Mouse (Mus musculus): ENCODE results near the gene Prdm8. TPM values are rescaled to one million over a fixed set of nuclear protein-coding genes. Genes with fewer than 3 reads are reported as not detected.

The Prdm8 gene
- polyA plus RNA-seq, 1 experiment from 2014 or later = 0.06 TPM

DNA sequence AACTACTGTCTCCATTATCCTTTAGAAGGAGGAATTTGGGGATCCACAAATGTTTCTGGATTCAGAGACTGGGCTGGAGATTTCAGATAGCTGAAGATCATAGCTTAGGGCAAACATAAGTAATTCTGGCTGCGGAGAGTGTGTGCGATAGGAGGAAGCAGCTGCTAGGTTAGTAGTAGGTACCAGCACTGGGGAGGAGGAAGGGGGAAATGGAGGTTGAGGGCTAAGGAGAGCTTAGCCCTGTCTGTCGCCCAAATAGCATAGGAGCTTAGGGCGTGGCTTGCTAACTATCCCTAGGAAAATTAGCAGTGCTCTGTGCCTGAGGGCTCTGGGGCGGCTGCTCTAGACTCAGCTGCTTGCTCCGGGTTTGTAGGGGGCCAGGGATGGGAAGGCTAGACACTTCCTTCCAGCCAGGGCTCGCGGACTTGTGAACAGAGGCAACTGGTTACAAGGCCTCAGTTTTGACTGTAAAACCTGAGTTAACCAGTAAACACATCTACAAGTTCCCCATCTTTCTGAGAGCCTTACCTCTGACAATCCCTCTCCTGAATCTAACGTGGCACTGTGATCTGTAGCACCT is 4.7 kb downstream of the Prdm8 start:
- Histone ChIP-seq H3K27me3 (ENCODE audit: control insufficient read depth, insufficient read depth, low read length) (peaks cover 60% of the 10 kb centered on the region), H3K36me3 (ENCODE audit: control insufficient read depth, insufficient read depth, low read length) (no peaks in the 10 kb centered on the region), H3K4me1 (ENCODE audit: control insufficient read depth, insufficient read depth, low read length) (peaks cover 14% of the 10 kb centered on the region), H3K9me3 (replicated peaks; ENCODE audit: control insufficient read depth, low read length) (no peaks in the 10 kb centered on the region), H3K27ac (ENCODE audit: low read length) (no peak overlapping the region), H3K9ac (ENCODE audit: low read length) (no peak overlapping the region), H3K4me2 (ENCODE audit: low read depth, low read length) (no peak overlapping the region), H3K4me3 (replicated peaks; ENCODE audit: low read length) (no peak overlapping the region)
- 19% methylated on average over 9 of the region's 9 CpGs for WGBS
- no peak for ATAC-seq (ENCODE audit: insufficient read depth, low FRiP score)

DNA sequence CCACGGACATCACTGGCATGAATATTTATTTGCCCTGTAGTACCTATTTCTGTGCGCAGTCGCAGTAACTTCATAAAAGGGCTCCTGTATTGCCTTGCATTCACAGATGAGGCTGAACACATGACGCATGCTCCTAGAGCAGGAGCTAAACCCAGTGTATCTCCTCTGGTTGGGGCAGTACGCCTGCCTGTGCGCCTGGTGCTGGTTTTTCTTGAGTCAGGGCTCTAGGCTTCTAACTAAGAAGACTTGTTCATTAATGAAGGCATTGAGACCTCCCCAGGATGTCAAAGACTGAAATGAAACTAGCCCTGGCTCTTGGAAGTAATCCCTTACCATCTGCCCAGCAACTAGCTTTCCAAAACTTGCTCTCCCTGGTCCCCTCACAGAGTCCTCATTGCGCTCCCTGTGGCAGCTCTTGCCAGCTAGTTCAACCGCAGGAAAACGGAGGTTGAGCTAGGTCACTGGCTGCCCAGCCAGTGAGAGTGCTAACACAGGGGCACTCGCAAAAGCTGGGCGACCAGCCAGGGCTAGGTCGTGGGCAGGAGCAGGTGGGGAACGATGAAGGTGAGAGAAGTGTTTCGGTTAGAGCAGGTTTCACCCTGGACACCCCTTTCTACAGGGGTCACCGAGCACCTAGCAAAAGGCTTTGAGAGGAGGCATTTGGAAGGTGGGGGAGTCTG is 5.6 kb downstream of the Prdm8 start:
- Histone ChIP-seq H3K4me1 (ENCODE audit: control insufficient read depth, insufficient read depth, low read length) (peaks cover 14% of the 10 kb centered on the region), H3K4me2 (ENCODE audit: low read depth, low read length) (no peak overlapping the region), H3K36me3 (ENCODE audit: control insufficient read depth, insufficient read depth, low read length) (no peaks in the 10 kb centered on the region), H3K4me3 (replicated peaks; ENCODE audit: low read length) (no peak overlapping the region), H3K27me3 (ENCODE audit: control insufficient read depth, insufficient read depth, low read length) (peaks cover 57% of the 10 kb centered on the region), H3K9me3 (replicated peaks; ENCODE audit: control insufficient read depth, low read length) (no peaks in the 10 kb centered on the region), H3K9ac (ENCODE audit: low read length) (no peak overlapping the region), H3K27ac (ENCODE audit: low read length) (no peak overlapping the region)
- ATAC-seq (ENCODE audit: insufficient read depth, low FRiP score) = no peak
- WGBS = 6% methylated on average over 15 of the region's 15 CpGs

DNA sequence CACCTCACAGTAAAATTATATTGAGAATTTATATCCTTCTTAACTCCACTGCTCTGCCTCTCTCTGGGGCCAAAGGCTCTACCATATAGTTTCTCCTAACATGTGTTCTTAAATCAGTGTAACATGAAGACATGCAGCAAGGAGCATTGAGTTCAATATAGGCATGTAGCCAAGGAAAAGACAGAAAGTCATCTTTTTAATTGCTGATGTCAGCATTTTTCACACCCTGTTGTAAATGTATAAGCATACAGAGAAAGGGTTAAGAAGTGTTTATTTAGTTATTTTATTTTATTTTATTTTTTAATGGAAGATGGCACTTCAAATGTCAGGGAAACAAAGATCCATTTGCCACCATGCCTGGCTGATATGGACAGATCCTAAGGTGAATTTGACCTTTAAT is 6.7 kb downstream of the Prdm8 start:
- Histone ChIP-seq H3K9ac (ENCODE audit: low read length) (no peak overlapping the region), H3K4me3 (replicated peaks; ENCODE audit: low read length) (no peak overlapping the region), H3K27ac (ENCODE audit: low read length) (no peak overlapping the region), H3K27me3 (ENCODE audit: control insufficient read depth, insufficient read depth, low read length) (peaks cover 57% of the 10 kb centered on the region), H3K36me3 (ENCODE audit: control insufficient read depth, insufficient read depth, low read length) (no peaks in the 10 kb centered on the region), H3K4me1 (ENCODE audit: control insufficient read depth, insufficient read depth, low read length) (peaks cover 4% of the 10 kb centered on the region; the same call in 1 of the 2 replicates), H3K9me3 (replicated peaks; ENCODE audit: control insufficient read depth, low read length) (no peaks in the 10 kb centered on the region), H3K4me2 (ENCODE audit: low read depth, low read length) (no peak overlapping the region)
- ATAC-seq (ENCODE audit: insufficient read depth, low FRiP score) = no peak

DNA sequence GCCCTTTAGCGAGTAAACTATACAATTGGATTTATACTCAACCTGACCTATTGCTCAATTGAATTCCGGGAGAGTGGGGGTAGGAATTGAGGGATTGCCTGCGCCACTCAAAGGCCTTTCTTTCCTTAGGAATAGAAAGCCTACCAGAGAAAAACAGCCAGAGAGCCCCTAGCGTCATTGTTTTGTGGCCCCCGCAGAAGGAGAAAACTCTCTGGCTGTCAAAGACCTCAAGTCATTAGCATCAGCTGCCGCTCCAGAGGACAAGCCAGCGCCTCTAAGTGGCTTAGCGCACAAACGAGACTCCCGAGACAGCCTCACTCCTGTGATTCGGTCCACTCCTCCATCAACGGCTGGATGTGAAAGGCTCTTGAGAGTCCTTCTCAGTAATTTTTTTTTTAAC is 12.6 kb downstream of the Prdm8 start:
- no peak overlapping the region for H3K9ac ChIP-seq (ENCODE audit: low read length)
- H3K27ac ChIP-seq (ENCODE audit: low read length) = no peak overlapping the region
- ATAC-seq (ENCODE audit: insufficient read depth, low FRiP score) = no peak
- H3K9me3 ChIP-seq (replicated peaks; ENCODE audit: control insufficient read depth, low read length) = no peaks in the 10 kb centered on the region
- peaks cover 63% of the 10 kb centered on the region for H3K27me3 ChIP-seq (ENCODE audit: control insufficient read depth, insufficient read depth, low read length)
- peaks cover 4% of the 10 kb centered on the region; the same call in 1 of the 2 replicates for H3K4me1 ChIP-seq (ENCODE audit: control insufficient read depth, insufficient read depth, low read length)
- H3K36me3 ChIP-seq (ENCODE audit: control insufficient read depth, insufficient read depth, low read length) = no peaks in the 10 kb centered on the region
- no peak overlapping the region for H3K4me2 ChIP-seq (ENCODE audit: low read depth, low read length)
- WGBS = 3% methylated on average over 12 of the region's 12 CpGs
- H3K4me3 ChIP-seq (replicated peaks; ENCODE audit: low read length) = no peak overlapping the region

DNA sequence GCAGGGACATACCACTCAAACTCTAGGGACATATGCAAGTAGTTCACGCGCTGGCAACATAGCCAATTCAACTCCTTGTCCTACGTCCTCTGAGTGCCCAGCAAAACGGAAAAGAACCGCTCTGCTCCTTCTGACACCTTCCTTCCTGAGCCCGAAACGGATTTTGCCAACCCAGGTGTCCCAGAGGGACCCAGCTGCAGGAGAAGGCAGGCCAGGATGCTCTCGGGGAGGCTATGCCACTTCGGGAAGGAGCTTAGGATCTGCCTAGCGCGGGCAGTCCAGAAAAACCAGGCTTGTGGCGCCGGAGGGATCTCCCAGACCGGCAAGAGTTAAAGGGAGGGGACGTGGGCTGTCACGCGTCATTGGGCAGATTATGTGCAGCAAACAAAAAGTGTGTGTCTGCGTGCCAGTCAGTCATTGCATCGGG is 13.5 kb downstream of the Prdm8 start:
- H3K27ac ChIP-seq (ENCODE audit: low read length) = no peak overlapping the region
- H3K36me3 ChIP-seq (ENCODE audit: control insufficient read depth, insufficient read depth, low read length) = no peaks in the 10 kb centered on the region
- no peak overlapping the region for H3K4me3 ChIP-seq (replicated peaks; ENCODE audit: low read length)
- H3K9ac ChIP-seq (ENCODE audit: low read length) = no peak overlapping the region
- H3K9me3 ChIP-seq (replicated peaks; ENCODE audit: control insufficient read depth, low read length) = no peaks in the 10 kb centered on the region
- peaks cover 68% of the 10 kb centered on the region for H3K27me3 ChIP-seq (ENCODE audit: control insufficient read depth, insufficient read depth, low read length)
- no peak overlapping the region for H3K4me2 ChIP-seq (ENCODE audit: low read depth, low read length)
- ATAC-seq (ENCODE audit: insufficient read depth, low FRiP score) = no peak
- H3K4me1 ChIP-seq (ENCODE audit: control insufficient read depth, insufficient read depth, low read length) = peaks cover 6% of the 10 kb centered on the region; the same call in 1 of the 2 replicates
- WGBS = 1% methylated on average over 19 of the region's 19 CpGs

DNA sequence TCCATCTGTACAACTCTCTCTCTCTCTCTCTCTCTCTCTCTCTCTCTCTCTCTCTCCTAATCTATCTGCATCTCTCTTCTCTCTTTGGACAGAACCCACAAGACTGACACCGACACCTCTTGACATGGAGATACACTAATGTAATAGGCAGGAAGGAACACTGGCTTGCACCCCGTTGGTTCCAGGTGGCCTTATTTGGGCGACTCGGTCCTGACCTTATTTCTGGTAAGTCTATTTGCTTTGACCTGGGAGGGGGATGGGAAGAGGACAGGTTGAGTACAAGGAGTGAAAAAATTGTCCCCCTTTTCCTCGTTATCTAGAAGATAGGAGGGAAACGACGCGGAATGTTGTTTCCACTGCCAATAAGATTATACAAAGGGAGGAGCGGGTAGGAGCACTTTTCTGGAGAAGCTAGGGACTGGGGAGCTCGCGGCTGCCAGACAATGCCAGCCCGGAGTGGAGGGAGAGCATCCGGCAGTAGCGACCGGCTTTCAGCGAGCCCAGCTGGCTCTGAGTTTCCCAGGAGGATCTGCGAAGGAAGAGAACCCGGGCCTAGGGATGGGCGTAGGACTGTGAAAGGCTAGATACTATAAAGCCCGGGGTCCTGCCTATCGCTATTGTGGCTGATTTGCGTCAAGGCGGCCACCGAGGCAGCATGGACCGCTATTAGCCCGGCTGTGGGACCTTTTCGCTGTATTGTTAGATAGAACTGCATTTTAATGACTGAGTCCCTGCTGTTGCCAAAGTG is 14.1 kb downstream of the Prdm8 start:
- Histone ChIP-seq H3K9me3 (replicated peaks; ENCODE audit: control insufficient read depth, low read length) (no peaks in the 10 kb centered on the region), H3K27ac (ENCODE audit: low read length) (no peak overlapping the region), H3K9ac (ENCODE audit: low read length) (no peak overlapping the region), H3K4me1 (ENCODE audit: control insufficient read depth, insufficient read depth, low read length) (peaks cover 11% of the 10 kb centered on the region), H3K4me3 (replicated peaks; ENCODE audit: low read length) (no peak overlapping the region), H3K36me3 (ENCODE audit: control insufficient read depth, insufficient read depth, low read length) (no peaks in the 10 kb centered on the region), H3K27me3 (ENCODE audit: control insufficient read depth, insufficient read depth, low read length) (peaks cover 70% of the 10 kb centered on the region), H3K4me2 (ENCODE audit: low read depth, low read length) (no peak overlapping the region)
- ATAC-seq (ENCODE audit: insufficient read depth, low FRiP score) = no peak
- under 1% methylated on average over 27 of the region's 27 CpGs for WGBS

DNA sequence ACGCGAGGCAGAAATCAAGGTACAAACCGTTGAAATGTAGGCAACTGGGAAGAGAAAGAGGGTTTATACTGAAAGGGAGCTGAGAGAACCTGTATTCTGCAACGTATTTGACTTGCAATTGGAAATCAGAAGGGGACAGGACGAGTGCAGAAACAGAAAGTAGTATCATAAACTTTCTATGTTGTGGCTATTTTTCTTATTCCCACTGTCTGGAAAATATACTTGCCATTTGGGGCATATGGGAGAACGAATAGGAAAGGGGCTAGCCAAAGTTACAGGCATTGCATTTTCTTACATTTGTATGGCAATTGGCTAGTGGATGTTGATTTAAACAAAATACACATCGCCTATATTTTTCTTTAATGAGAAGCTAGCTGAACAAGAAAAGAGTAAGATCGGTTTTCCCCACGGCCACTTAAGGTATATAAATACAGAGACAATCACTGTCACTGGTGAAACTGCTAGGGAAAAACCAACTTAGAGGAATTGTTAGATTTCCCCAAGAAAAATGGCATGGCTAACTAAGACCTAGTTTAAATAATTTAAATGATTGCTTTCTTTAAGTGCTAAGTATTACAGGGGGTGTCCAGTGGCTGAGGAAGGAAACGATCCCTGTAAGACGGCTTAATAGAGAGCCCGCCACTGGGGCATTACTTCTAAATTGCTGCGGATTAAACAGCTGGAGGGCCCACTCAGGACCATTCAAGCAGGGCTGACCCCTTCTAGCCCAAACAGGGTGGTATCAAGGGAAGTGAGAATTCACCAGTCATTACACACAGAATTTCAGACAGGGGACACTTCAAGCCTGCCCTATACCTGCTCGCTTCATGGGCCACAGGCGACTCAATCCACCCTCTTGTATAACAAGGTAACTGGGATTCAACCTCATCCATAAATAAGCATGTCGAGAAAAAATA is 14.9 kb downstream of the Prdm8 start:
- no peak overlapping the region for H3K4me2 ChIP-seq (ENCODE audit: low read depth, low read length)
- 7% methylated on average over 16 of the region's 16 CpGs for WGBS
- ATAC-seq (ENCODE audit: insufficient read depth, low FRiP score) = no peak

DNA sequence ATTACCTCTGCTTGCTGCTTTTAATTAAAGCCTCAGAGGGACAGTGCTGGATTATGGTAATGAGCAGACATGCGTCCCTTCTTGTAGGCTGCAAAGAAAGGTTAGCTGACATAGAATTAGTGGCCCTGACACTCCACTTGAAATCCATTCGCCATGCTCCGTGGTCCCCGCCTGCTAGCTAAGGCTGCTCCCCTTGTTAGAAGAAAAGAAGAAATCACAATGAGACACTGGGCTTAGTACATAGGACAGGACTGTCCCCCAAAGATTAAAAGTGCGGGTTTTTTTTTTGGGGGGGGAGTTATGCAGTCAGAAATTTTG is 15.6 kb downstream of the Prdm8 start:
- Histone ChIP-seq H3K36me3 (ENCODE audit: control insufficient read depth, insufficient read depth, low read length) (no peaks in the 10 kb centered on the region), H3K4me3 (replicated peaks; ENCODE audit: low read length) (no peak overlapping the region), H3K4me1 (ENCODE audit: control insufficient read depth, insufficient read depth, low read length) (peaks cover 14% of the 10 kb centered on the region), H3K9me3 (replicated peaks; ENCODE audit: control insufficient read depth, low read length) (no peaks in the 10 kb centered on the region), H3K9ac (ENCODE audit: low read length) (no peak overlapping the region), H3K27ac (ENCODE audit: low read length) (no peak overlapping the region), H3K27me3 (ENCODE audit: control insufficient read depth, insufficient read depth, low read length) (peaks cover 76% of the 10 kb centered on the region), H3K4me2 (ENCODE audit: low read depth, low read length) (no peak overlapping the region)
- 5% methylated on average over 5 of the region's 5 CpGs for WGBS
- ATAC-seq (ENCODE audit: insufficient read depth, low FRiP score) = no peak

More for the DNA sequence above, 14.9 kb downstream of the Prdm8 start:
- Histone ChIP-seq H3K36me3 (ENCODE audit: control insufficient read depth, insufficient read depth, low read length) (no peaks in the 10 kb centered on the region), H3K27ac (ENCODE audit: low read length) (no peak overlapping the region), H3K27me3 (ENCODE audit: control insufficient read depth, insufficient read depth, low read length) (peaks cover 77% of the 10 kb centered on the region), H3K4me1 (ENCODE audit: control insufficient read depth, insufficient read depth, low read length) (peaks cover 14% of the 10 kb centered on the region), H3K9ac (ENCODE audit: low read length) (no peak overlapping the region), H3K9me3 (replicated peaks; ENCODE audit: control insufficient read depth, low read length) (no peaks in the 10 kb centered on the region), H3K4me3 (replicated peaks; ENCODE audit: low read length) (no peak overlapping the region)
